Mouse (Mus musculus) neural tube, embryonic 12.5 days (tissue): ENCODE results near the gene Itih4. TPM values are rescaled to one million over a fixed set of nuclear protein-coding genes. Genes with fewer than 3 reads are reported as not detected.

Source experiments
- polyA plus RNA-seq: library from polyadenylated mRNA; unstranded; fragments of >200 nt; fragmentation: Nextera tagmentation; extraction: Ambion mirVana; gene quantifications from 2 replicates; pipeline ENCODE4 v1.2.1, GENCODE M21; 2016

Itih4 gene
- polyA plus RNA-seq, 1 experiment from 2014 or later: not detected

Other genes starting within 250 kb of the Itih4 start
- 12.0 and 13.5 TPM in 2 replicates for gene Rft1, start 232.1 kb upstream of the Itih4 start, polyA plus RNA-seq
- gene Sfmbt1, start 171.6 kb upstream of the Itih4 start, polyA plus RNA-seq: 17.7 and 18.3 TPM in 2 replicates
- gene Tmem110, start 60.9 kb upstream of the Itih4 start, polyA plus RNA-seq: 25.3 and 25.5 TPM in 2 replicates
- 2.5 and 3.1 TPM in 2 replicates for gene Mustn1, start 7.3 kb upstream of the Itih4 start, polyA plus RNA-seq
- gene Itih3, start 37.3 kb downstream of the Itih4 start, polyA plus RNA-seq: 0.09 and 0.24 TPM in 2 replicates
- 0.06 TPM in 1 of 2 replicates, not detected in the other for gene Itih1, start 56.8 kb downstream of the Itih4 start, polyA plus RNA-seq
- 17.7 and 19.3 TPM in 2 replicates for gene Nek4, start 64.9 kb downstream of the Itih4 start, polyA plus RNA-seq
- gene Glt8d1, start 114.9 kb downstream of the Itih4 start, polyA plus RNA-seq: 59.0 and 65.4 TPM in 2 replicates
- gene Spcs1, start 115.2 kb downstream of the Itih4 start, polyA plus RNA-seq: 299 and 309 TPM in 2 replicates
- gene Pbrm1, start 132.7 kb downstream of the Itih4 start, polyA plus RNA-seq: 179 and 184 TPM in 2 replicates
- gene Gnl3, start 132.7 kb downstream of the Itih4 start, polyA plus RNA-seq: 68.0 and 79.4 TPM in 2 replicates
- 79.5 and 80.5 TPM in 2 replicates for gene Smim4, start 242.5 kb downstream of the Itih4 start, polyA plus RNA-seq
- gene Nt5dc2, start 244.6 kb downstream of the Itih4 start, polyA plus RNA-seq: 437 and 462 TPM in 2 replicates